Mouse (Mus musculus) 3T3-L1 (cell line): ENCODE results near the gene Gnmt.
A peak's percentile ranks its signal among the peaks of the same experiment; 100 is the strongest.

ENCODE experiments used
- DNase-seq: peaks from one replicate; pipeline ENCODE4 v3.0.0-alpha.2; 2015; ENCODE audit warnings: low read depth, low spot score

Gnmt gene

GRCm38 (mm10) chr17:46742986-46743385 is 14.0 kb upstream of the Gnmt start:
- DNase-seq = no peak

DNA sequence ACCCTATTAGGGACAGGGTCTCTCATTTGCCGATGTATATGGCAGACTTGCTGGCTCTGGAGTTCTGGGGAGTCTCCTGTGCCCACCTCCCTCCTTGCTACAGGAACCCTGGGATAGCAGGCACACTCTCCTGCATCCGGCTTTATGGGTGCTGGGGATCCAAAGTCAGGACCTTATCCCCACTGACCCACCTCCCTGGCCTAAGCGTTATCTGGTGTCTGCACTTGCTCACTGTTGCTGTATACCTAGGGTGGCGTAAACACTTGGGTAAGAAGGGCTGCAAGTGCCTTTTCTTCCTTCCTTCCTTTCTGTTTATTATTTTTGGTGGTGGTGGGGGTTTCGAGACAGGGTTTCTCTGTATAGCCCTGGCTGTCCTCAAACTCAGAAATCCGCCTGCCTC is 12.3 kb upstream of the Gnmt start:
- no peak for DNase-seq

GRCm38 (mm10) chr17:46736160-46736559 is 7.2 kb upstream of the Gnmt start:
- peak; percentile 54 for DNase-seq

GRCm38 (mm10) chr17:46735287-46735686 is 6.3 kb upstream of the Gnmt start:
- no peak for DNase-seq

DNA sequence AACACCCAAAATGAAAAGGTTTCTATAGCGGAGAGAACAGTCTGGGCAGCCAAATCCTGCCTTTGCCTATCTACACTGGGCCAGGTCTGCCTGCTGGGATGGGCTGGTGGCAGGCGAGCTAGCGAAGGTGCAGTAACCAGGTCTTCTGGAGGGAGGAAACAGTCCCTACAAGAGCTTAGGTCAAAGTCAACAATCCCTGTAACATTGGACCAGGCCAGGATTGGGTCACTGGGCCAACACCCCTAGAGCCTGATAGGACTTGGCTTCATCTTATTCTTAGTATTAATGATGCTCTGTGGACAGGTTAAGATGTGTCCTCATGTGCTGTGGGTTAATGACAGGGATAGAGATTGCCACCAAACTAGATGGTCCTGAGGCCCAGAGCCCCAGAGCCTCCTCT is 5.1 kb upstream of the Gnmt start:
- no peak for DNase-seq

- DNase-seq = no peak
Measured at GRCm38 (mm10) chr17:46728496-46728895, 472 bp downstream of the Gnmt start.

GRCm38 (mm10) chr17:46728021-46728420 is 947 bp downstream of the Gnmt start:
- DNase-seq = peak; percentile 61

- DNase-seq = no peak
Measured at GRCm38 (mm10) chr17:46727271-46727670, 1.7 kb downstream of the Gnmt start.

- no peak for DNase-seq
Measured at GRCm38 (mm10) chr17:46725731-46726645, 3.0 kb downstream of the Gnmt start.

GRCm38 (mm10) chr17:46725273-46725672 is 3.7 kb downstream of the Gnmt start:
- peak; percentile 54 for DNase-seq

- DNase-seq = no peak
Measured at GRCm38 (mm10) chr17:46724477-46725084, 4.4 kb downstream of the Gnmt start.

GRCm38 (mm10) chr17:46721077-46721476 is 7.9 kb downstream of the Gnmt start:
- DNase-seq = no peak

DNA sequence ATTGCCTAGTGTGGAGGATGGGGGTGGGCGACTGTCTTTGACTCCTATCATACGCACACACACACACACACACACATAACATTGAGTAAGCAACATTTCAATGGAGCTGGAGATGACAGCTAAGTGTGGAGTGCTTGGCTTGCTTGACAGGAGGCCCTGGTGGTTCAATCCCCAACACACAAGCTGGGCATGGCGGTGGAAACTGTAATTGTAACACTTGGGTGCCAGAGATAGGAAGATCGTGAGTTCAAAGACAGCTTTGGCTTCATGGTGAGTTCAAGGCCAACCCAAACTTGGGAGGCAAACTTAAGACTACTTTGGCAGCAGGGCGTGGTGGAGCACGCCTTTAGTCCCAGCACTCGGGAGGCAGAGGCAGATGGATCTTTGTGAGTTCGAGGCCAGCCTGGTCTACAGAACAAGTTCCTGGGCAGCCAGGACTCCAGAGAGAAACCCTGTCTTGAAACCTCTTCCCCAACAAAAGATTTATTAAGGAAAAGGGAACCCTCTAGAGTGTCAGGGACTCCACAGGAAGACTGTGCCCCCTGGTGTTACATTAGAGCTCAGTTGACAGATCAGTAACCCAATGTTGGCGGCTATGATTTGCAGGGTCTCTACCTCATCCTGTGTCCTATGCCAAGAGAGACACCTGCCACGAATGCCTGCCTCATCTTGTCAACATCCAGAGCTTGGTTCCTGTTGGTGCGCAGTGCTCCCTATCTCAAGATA is 14.0 kb downstream of the Gnmt start:
- peak; percentile 87 for DNase-seq

GRCm38 (mm10) chr17:46713849-46714248 is 15.1 kb downstream of the Gnmt start:
- no peak for DNase-seq

GRCm38 (mm10) chr17:46712442-46712841 is 16.5 kb downstream of the Gnmt start:
- no peak for DNase-seq

- DNase-seq = peak; percentile 58
Measured at GRCm38 (mm10) chr17:46711612-46712271, 17.2 kb downstream of the Gnmt start.

DNA sequence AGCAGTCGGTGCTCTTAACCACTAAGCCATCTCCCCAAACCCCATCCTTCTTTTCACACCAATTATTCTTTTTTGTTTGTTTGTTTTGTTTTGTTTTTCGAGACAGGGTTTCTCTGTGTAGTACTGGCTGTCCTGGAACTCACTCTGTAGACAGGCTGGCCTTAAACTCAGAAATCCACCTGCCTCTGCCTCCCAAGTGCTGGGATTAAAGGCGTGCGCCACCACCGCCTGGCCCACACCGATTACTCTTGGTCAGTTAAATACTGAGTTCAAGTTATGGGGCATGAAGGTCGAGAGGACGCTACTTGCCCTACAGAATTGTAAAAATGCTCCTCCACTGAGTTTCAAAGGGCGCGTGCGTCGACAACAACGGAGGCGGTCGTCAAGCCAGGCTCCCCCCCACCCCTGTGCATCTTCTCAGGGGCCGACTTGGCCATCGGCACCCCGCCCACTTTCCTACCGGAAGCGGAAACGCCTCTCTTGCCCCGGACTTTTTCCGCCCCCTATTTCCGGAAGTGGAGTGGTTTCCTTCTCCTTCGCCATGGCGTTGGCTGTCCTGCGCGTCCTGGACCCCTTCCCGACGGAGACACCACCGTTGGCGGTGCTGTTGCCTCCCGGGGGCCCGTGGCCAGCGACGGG is 17.9 kb downstream of the Gnmt start, which contains the start of gene Pex6:
Gene Pex6 (plus strand): TSS at position 505 of the 639 bp plus-strand sequence.
- DNase-seq = peak; percentile 96

DNA sequence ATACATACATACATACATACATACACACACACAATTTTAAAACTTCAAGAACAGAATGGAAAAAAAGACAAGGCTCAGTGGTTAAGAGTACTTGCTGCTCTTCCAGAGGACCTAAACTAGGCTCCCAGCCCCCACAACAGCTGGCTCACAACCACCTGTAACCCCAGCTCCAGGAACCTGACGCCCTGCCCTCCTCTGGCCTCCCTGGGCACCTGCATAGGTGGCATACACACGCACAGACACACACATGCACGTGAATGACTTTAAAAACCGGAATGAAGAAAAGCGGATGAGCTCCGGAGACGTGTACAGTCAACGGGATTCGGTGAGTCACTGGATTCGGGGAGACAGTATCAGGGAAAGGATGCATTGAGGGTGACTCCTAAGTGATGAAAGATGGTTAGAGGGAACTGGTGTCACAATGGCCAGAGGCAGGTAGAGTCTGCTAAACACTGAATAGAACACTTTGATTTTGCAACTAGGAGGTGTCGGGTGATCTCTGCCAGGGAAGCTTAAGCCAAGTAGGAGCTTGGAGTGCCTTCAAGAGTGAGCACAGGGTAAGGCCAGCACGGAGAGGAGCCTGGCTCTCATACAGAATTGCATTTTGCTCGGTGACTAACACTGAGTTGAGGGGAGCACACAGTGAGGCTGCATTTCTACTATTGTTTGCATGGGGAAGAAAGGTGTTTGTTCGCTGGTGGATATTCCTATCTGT is 22.4 kb downstream of the Gnmt start:
- DNase-seq = no peak

DNA sequence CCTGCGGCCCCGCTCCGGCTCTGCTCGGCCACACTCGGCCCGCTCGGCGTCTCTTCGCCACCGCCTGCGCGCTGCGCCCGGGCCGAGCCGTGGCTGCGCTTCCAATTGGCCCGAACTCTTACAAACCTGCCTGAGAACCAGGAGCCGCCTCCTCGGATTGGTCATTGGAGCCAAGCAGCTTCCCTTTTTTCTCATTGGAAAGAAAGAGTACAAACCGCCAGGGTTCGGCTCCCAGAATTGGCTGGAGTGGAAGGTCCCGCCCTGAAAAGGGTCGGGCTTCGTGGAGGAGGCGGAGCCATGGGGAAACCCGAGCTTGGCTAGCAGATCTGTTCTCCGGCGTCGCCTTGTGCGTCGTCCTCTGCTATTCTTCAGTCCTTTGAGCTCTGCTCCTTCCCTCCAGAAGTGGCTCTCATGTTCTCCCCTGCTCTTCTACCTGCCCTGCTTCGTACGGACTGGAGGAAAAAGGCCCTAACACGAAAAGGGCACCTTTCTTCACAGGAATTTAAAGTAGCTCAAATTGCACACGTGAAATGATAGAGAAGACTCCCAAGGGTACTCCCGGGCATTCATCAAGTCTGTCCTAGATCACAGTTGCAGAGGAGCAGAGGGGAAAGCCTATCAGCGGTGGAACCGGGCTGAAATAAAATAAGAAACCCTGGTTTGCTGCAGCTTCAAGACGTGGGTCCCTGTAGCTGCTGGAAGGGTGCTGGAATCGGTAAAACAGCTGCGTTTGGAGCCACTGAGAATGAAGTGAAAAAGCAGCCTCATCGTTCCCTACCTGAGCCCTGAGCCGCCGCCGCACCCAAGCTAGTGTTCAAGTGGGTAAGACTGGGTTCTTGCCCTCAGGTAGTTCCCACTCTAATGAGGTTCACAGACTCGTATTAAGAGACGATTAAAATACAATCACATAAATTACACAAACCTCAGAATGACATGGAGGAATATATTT is 23.8 kb downstream of the Gnmt start, which contains the start of gene Ppp2r5d:
Gene Ppp2r5d (minus strand): TSS at position 225 of the 949 bp plus-strand sequence.
- peak; percentile 99 for DNase-seq
